Mouse (Mus musculus) hindbrain, embryonic 11.5 days (tissue): ENCODE data around the gene Pqlc2. TPM values are rescaled to one million over a fixed set of nuclear protein-coding genes. Genes with fewer than 3 reads are reported as not detected.
A peak's percentile ranks its signal among the peaks of the same experiment; 100 is the strongest.

Experiments used
- ATAC-seq: fragments of 200-750 bp; cut with Nextera tagmentation; 2 replicates; pipeline ENCODE4 v1.8.0; 2017; ENCODE audit warnings: mild to moderate bottlenecking, moderate TSS enrichment, moderate library complexity; ENCODE audit not compliant: low FRiP score
- DNase-seq: peaks from one replicate; pipeline ENCODE4 v3.0.0-alpha.2; 2015; ENCODE audit warnings: low spot score
- H3K27ac ChIP-seq: fragments of 300-500 bp; sonication (generic); 2 replicates; pipeline ENCODE4 v1.5.1; 2014; ENCODE audit warnings: mild to moderate bottlenecking, low read depth, low read length
- H3K27me3 ChIP-seq: fragments of 300-500 bp; sonication (generic); 2 replicates; pipeline ENCODE4 v1.6.1; 2014; ENCODE audit warnings: mild to moderate bottlenecking, low read length, moderate library complexity, mixed read lengths; ENCODE audit not compliant: control insufficient read depth, insufficient read depth
- H3K36me3 ChIP-seq: fragments of 300-500 bp; sonication (generic); 2 replicates; pipeline ENCODE4 v1.6.1; 2014; ENCODE audit warnings: mild to moderate bottlenecking, low read length, moderate library complexity, mixed read lengths; ENCODE audit not compliant: control insufficient read depth, insufficient read depth
- H3K4me1 ChIP-seq: fragments of 300-500 bp; sonication (generic); replicated peaks from 2 replicates; pipeline ENCODE4 v1.6.1; 2014; ENCODE audit warnings: low read length, mixed read lengths; ENCODE audit not compliant: control insufficient read depth, insufficient read depth
- H3K4me2 ChIP-seq: fragments of 300-500 bp; sonication (generic); replicated peaks from 2 replicates; pipeline ENCODE4 v1.6.1; 2014; ENCODE audit warnings: mild to moderate bottlenecking, low read depth, low read length
- H3K4me3 ChIP-seq: fragments of 300-500 bp; sonication (generic); 2 replicates; pipeline ENCODE4 v1.5.1; 2014; ENCODE audit warnings: low read depth, low read length
- H3K9ac ChIP-seq: fragments of 300-500 bp; sonication (generic); 2 replicates; pipeline ENCODE4 v1.6.1; 2014; ENCODE audit warnings: low read depth, low read length
- H3K9me3 ChIP-seq: fragments of 300-500 bp; sonication (generic); 2 replicates; pipeline ENCODE4 v1.6.1; 2016; ENCODE audit warnings: low read length; ENCODE audit not compliant: control insufficient read depth
- WGBS: fragments of 180-500 bp; shearing (Covaris S2); extraction: QIAGEN DNeasy Blood & Tissue Kit; methylation state at CpG from one replicate; pipeline ENCODE4 v1.1.7; 2014; 5-methylcytosine and 5-hydroxymethylcytosine counted together
- polyA plus RNA-seq: library from polyadenylated mRNA; unstranded; fragments of >200 nt; fragmentation: Nextera tagmentation; extraction: Ambion mirVana; gene quantifications from 2 replicates; pipeline ENCODE4 v1.2.1, GENCODE M21; 2014

Pqlc2 gene
- polyA plus RNA-seq, 1 experiment from 2014 or later, result 11.8 TPM

DNA sequence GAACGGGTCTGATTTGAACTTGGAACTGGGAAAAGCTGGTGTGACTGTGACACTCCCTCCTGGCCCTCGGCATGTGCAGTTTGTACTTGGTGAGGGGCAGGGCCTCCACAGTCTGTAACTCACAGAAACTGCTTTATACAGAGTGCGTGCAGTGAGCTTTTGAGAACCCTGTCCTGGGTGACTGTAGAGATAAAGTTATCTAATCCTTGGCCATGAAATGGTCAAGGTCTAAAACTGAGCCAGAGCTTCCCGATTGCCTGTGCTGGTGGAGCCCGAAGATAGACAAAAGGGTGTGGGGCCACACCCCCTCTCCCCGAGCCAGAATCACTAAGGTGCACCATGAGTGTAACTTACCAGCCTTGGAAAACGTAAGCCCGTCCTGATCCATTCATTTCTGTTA, 59.6 kb downstream of the Pqlc2 start:
- Histone ChIP-seq H3K4me2 (no peak overlapping the region), H3K4me1 (peaks cover 17% of the 10 kb centered on the region), H3K27me3 (no peaks in the 10 kb centered on the region)

DNA sequence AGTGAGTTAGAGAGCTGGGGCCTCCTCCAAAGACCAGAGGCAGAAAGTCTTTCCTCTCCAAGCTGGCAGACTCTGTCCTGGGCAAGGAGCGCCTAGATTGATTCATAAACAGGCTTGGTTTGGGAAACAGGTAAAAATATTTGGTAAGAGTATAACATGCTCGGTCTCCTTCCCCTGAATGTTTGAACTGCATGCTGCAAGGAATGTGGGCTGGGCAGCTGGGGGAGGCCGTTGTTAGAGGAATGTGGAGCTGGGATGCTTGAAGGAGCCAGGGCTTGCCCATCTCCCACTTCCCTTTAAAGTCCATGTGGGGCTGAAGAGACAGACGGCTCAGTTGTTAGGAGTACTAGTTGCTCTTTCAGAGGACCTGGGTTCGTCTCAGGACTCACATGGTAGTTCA, 60.5 kb downstream of the Pqlc2 start:
- 67% methylated on average over 5 of the region's 5 CpGs for WGBS
- ATAC-seq (no peak), DNase-seq (no peak)
- no peak overlapping the region for H3K9ac ChIP-seq
- H3K27ac ChIP-seq, result no peak overlapping the region
- H3K9me3 ChIP-seq, result no peaks in the 10 kb centered on the region
- peaks cover 17% of the 10 kb centered on the region for H3K4me1 ChIP-seq
- no peak overlapping the region for H3K4me2 ChIP-seq
- no peaks in the 10 kb centered on the region for H3K27me3 ChIP-seq
- H3K4me3 ChIP-seq, result no peak overlapping the region
- H3K36me3 ChIP-seq, result no peaks in the 10 kb centered on the region

More for the DNA sequence above, 59.6 kb downstream of the Pqlc2 start:
- WGBS, result 77% methylated on average over 8 of the region's 8 CpGs
- DNase-seq (no peak), ATAC-seq (no peak)
- Histone ChIP-seq H3K4me3 (no peak overlapping the region), H3K36me3 (no peaks in the 10 kb centered on the region), H3K9ac (no peak overlapping the region), H3K9me3 (no peaks in the 10 kb centered on the region), H3K27ac (no peak overlapping the region)

DNA sequence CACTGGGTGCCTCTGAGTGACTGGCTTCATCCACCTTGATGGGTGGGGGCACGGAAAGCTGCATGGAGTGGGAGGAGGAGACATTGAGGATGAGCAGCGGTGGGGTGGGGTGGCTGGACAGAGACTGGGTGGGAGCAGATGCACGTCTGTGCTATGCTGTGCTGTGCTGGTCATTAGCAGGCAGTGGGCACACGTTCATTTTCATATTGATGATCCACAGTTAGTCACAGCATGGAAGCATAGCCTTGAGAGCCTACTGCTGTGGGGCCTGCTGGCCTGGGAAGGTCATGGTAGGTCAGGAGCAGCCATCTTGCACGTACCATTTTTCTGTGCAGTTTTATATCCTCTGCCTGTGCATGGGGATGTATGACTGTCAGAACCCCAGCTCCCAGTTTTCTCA, 61.8 kb downstream of the Pqlc2 start:
- H3K27me3 ChIP-seq, result no peaks in the 10 kb centered on the region

DNA sequence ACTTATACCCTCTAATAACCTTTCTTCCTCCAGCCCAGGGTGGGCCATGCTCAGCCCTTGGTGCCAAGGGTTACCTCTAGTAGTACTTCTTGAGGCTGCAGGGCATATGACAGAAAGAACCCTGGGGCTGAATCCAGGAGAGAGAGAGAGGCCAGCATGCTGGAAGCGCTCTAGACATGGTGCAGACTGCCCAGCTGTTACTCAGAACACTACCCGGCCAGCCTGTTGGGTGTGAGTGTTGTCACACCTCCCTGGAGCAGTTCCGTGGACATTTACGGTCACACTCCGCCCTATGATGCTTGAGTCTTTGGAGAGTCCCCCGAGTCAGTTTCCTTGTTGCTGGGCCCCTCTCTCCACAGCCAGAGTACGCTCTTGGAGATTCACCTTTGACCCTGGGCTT, 62.5 kb downstream of the Pqlc2 start:
- Histone ChIP-seq H3K36me3 (no peaks in the 10 kb centered on the region), H3K4me2 (no peak overlapping the region), H3K9me3 (no peaks in the 10 kb centered on the region), H3K4me1 (peaks cover 17% of the 10 kb centered on the region), H3K27ac (no peak overlapping the region), H3K9ac (no peak overlapping the region), H3K4me3 (no peak overlapping the region), H3K27me3 (no peaks in the 10 kb centered on the region)
- DNase-seq (no peak), ATAC-seq (no peak)
- 73% methylated on average over 7 of the region's 7 CpGs for WGBS

More for the DNA sequence above, 61.8 kb downstream of the Pqlc2 start:
- WGBS, result 66% methylated on average over 5 of the region's 5 CpGs
- ATAC-seq, result no peak
- Histone ChIP-seq H3K9ac (no peak overlapping the region), H3K4me1 (peaks cover 17% of the 10 kb centered on the region), H3K27ac (no peak overlapping the region), H3K9me3 (no peaks in the 10 kb centered on the region), H3K4me2 (no peak overlapping the region), H3K36me3 (no peaks in the 10 kb centered on the region), H3K4me3 (no peak overlapping the region)
- no peak for DNase-seq

DNA sequence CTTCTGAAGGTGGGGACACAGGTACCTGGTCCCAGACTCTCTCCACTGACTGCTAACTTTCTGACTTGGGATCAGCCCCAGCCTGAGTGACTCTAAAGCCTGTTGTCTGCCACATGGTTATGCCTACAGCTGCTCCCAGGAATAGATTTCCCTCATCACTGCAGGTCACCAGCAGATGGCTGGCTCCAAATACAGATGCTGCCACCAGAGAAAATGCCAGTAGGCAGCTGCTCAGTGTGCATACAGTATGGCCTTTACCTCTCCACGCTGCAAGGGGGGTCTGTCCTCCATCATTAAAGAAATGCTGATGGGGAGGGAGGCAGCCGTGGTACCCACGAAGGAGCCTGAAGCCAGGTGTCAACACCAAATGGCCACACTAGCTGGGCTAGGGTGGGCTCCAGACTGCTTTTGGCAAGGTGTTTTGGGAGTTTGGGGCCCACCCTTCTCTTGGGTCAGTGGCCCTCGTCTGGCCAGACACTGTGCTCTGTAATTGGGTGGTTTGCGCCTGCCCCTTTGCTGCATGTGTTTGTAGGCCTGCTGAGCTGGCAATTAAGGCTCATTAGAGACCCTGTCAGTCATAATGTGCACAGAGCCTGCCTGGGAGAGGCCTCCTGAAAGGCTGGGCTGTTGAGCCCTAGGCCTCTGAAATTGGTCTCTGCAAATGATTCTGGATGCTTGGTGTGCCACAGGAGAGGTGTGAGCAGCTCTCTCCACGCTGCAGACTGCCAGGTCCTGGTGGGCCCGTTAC, 64.2 kb downstream of the Pqlc2 start:
- H3K27ac ChIP-seq, result peak overlapping the region; percentile 51

DNA sequence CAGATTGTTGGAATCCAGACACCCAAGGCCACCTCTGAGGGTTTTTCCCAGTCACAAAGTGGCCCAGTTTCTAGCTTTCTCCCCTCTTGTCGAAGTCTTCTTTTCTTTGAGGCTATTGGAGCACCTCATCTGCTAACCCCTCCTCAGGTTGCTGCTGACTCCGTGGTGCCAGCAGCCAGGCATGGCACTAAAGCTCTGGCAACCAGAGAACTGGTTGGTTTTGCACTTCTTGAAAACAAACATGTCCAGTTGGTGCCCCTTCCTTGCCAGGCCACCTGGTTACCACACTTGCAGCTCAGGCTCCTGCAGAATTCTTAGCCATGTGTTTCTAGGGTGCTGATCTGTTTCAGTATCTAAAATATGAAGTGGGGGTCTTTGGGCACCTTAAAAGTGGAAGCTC, 65.0 kb downstream of the Pqlc2 start:
- no peaks in the 10 kb centered on the region for H3K9me3 ChIP-seq
- no peak overlapping the region for H3K4me2 ChIP-seq
- H3K36me3 ChIP-seq, result 0 out of 2 replicates have a peak, but pooled peaks cover 2% of the 10 kb centered on the region
- no peak overlapping the region for H3K4me3 ChIP-seq
- no peak overlapping the region for H3K9ac ChIP-seq
- DNase-seq, result no peak
- H3K27me3 ChIP-seq, result no peaks in the 10 kb centered on the region
- 87% methylated on average over 2 of the region's 2 CpGs for WGBS
- H3K4me1 ChIP-seq, result peaks cover 14% of the 10 kb centered on the region
- H3K27ac ChIP-seq, result no peak overlapping the region
- ATAC-seq, result no peak

More for the DNA sequence above, 64.2 kb downstream of the Pqlc2 start:
- DNase-seq (peak; percentile 42), ATAC-seq (no peak)
- Histone ChIP-seq H3K9me3 (no peaks in the 10 kb centered on the region), H3K4me3 (no peak overlapping the region), H3K9ac (no peak overlapping the region), H3K36me3 (0 out of 2 replicates have a peak, but pooled peaks cover 2% of the 10 kb centered on the region), H3K27me3 (no peaks in the 10 kb centered on the region), H3K4me2 (no peak overlapping the region), H3K4me1 (peaks cover 14% of the 10 kb centered on the region)
- 48% methylated on average over 7 of the region's 7 CpGs for WGBS

DNA sequence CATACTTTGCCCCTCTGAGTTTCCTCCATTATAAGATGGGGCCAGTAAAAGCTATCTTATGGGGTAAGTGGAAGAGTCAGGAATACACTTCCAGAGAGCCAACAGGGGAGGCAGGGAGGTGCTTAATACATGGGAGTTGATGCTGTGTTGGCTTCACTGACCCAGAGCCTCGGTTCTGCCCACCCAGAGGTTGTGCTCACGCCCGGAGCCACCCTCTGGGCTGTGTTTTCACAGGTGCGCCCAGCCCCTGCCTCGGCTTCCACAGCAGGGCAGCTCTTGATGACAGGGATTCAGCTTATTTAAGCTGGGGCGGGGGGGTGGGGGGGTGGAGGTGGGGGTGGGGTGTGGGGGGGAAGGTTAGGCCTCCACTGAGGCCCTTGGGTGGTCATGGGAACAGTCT, 65.7 kb downstream of the Pqlc2 start:
- Histone ChIP-seq H3K9me3 (no peaks in the 10 kb centered on the region), H3K36me3 (0 out of 2 replicates have a peak, but pooled peaks cover 2% of the 10 kb centered on the region), H3K4me2 (no peak overlapping the region), H3K4me1 (peaks cover 14% of the 10 kb centered on the region), H3K27ac (no peak overlapping the region), H3K9ac (no peak overlapping the region), H3K4me3 (no peak overlapping the region), H3K27me3 (no peaks in the 10 kb centered on the region)
- DNase-seq (no peak), ATAC-seq (no peak)
- 68% methylated on average over 6 of the region's 6 CpGs for WGBS

DNA sequence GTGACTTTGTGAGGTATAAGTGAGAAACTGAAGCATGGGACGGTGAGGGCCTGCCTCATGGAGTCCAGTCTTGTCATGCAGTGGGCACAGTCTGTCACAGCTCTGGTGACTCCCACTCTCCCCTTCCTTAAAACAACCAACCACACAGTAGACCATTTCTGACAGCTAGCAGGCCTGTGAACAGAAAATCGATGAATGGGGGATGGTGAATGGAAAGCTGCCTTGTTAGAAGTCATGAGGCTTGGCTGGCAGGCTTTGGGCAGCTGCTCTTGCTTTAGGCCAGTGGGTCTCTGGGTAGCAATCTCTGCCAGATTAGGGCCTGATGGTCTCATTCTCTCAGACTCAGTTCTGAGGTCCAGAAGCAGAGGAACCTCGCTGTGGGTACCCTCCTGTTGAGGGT, 66.3 kb downstream of the Pqlc2 start:
- no peak for ATAC-seq
- Histone ChIP-seq H3K4me2 (no peak overlapping the region), H3K4me1 (peaks cover 14% of the 10 kb centered on the region), H3K27me3 (no peaks in the 10 kb centered on the region), H3K9ac (no peak overlapping the region), H3K9me3 (no peaks in the 10 kb centered on the region), H3K4me3 (no peak overlapping the region), H3K36me3 (0 out of 2 replicates have a peak, but pooled peaks cover 2% of the 10 kb centered on the region), H3K27ac (no peak overlapping the region)
- no peak for DNase-seq
- WGBS, result 72% methylated on average over 3 of the region's 3 CpGs
